Mouse (Mus musculus) urinary bladder, postnatal 0 days (tissue): ENCODE results near the gene Htr1b. TPM values are rescaled to one million over a fixed set of nuclear protein-coding genes. Genes with fewer than 3 reads are reported as not detected.

Source experiments
- polyA plus RNA-seq: library from polyadenylated mRNA; unstranded; fragments of >200 nt; fragmentation: Nextera tagmentation; extraction: Ambion mirVana; gene quantifications from 2 replicates; pipeline ENCODE4 v1.2.1, GENCODE M21; 2015

Gene Htr1b
- 1.0 and 1.1 TPM in 2 replicates for polyA plus RNA-seq

DNA sequence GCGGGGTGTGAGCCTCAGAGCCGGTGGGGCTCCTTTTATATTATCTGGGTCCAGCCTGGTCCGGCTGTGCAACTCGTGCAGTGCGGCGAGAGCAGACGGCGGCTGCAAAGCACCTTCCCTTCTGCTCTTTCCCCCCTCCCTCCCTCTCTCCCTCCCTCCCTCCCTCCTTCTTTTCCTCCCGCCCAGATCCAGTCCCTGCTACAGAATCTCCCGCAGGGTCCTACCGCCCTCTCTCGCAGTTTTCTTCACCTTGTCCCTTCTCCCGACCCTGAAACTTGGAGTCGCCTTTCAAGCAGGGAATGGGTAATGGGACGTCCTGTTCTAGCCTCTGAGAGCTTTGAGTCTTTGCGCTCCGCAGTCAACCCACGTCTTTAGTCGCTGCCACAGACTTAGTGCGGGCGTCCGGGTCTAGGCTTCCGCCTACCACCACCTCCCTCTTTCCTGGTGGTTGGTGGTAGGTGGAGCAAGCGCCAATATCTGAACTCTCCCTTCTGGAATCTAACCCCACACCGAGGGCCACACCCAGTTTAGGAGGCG is at the start of gene Htr1b:
Gene Htr1b, minus strand, starts transcription at position 392 of the 537 bp plus-strand sequence.

Other genes with a start within 250 kb of the Htr1b start
- gene Mei4, start 229.8 kb upstream of the Htr1b start, polyA plus RNA-seq, result 0.07 TPM in 1 of 2 replicates, not detected in the other